Mouse (Mus musculus) cerebellum, adult 18-20 months (tissue): ENCODE data around the gene Olfr323.
A peak's percentile ranks its signal among the peaks of the same experiment; 100 is the strongest.

Experiments
- DNase-seq, 2 experiments: peaks; one replicate each; pipeline ENCODE4 v3.0.0; 2021

The Olfr323 gene

DNA sequence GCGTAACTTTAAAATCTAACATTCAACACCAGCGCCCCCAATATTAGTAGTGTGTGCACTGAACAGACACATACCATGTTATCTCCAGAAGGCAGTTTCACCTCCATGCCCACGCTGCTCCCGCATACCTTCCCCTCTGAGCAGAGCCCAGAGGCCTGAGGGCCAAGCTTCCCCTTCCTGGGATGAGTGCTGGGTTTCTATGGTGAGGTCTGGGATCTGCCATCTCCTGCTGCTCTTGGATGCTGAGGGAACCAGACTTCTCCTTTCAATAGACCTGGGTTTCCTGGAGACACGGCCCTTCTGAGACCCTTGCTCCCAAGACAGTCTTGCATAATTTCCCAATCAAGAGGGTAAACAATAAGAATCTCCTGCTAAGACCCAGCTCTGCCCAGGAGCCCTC lies at the start of gene Olfr323:
Gene Olfr323 (minus strand): TSS at position 101 of the 400 bp plus-strand sequence.
- DNase-seq = no peak

- DNase-seq = no peak
Measured at GRCm38 (mm10) chr11:58671825-58672224, 41.5 kb upstream of the Olfr323 start.

DNA sequence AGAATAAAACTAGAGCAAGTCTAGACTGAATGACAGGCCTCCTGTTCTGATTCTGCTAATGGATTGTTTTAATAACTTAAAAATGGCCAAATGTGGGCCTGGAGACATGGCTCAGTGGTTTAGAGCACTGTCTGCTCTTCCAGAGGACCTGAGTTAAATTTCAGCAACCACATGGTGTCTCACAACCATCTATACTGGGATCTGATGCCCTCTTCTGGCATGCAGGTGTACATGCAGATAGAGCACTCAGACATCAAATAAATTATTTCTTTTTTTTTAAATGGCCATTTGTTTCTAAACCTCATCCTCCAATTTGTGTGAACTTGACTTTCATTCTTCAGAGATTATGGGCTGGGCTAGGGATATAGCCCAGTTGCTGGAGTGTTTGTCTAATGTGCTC lies 39.0 kb upstream of the Olfr323 start:
- DNase-seq = no peak

GRCm38 (mm10) chr11:58658596-58658995 lies 28.3 kb upstream of the Olfr323 start, which contains the start of gene Olfr322:
TSS of gene Olfr322 (plus strand) at chr11:58658782.
- no peak for DNase-seq

DNA sequence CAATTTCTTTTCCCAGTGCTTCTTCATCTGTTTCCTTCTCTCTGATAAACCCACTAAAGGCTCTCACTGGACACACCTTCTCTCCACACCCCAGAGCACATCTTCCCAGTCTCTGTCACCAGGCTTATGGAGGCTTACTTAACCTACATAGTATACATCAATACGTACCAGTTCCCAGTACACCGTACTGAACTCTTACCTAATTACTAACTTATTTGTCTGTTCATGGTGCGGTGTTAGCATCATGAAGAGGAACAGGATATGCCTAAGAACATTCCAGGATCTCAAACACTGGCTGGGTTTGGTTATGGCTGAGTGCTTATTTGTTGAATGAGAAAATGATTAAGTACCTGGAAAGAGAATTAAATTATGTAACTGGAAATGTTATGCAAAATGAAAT lies 24.9 kb upstream of the Olfr323 start:
- no peak for DNase-seq

GRCm38 (mm10) chr11:58643350-58643749 lies 13.0 kb upstream of the Olfr323 start:
- peak; percentile 7 to 13 for DNase-seq

GRCm38 (mm10) chr11:58641638-58642358 lies 11.5 kb upstream of the Olfr323 start:
- DNase-seq = no peak

DNA sequence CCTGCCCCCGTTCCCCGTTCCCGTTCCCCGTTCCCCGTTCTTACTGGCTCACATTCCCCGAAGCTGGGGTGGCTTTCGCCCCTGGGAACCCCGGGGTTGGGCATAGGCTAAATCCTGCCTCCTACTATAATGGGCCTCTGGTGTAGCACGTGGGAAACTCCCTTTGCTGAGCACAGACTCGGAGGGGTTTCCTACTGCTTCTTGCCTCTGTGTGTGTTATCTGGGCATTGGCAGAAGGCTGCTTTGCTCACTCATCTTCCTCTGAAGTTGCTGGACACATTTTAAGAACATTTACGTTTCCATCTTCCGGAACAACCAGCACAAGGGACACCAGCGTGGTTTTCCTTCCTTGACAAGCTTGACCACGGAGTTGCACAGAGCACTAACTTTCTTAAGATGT lies 10.8 kb upstream of the Olfr323 start:
- no peak for DNase-seq

- no peak for DNase-seq
Measured at GRCm38 (mm10) chr11:58640272-58640867, 10.1 kb upstream of the Olfr323 start, which contains the start of gene Trim58. TSS of gene Trim58 (plus strand) at chr11:58640465.

- no peak for DNase-seq
Measured at GRCm38 (mm10) chr11:58638176-58638701, 7.9 kb upstream of the Olfr323 start.

GRCm38 (mm10) chr11:58636376-58636977 lies 6.2 kb upstream of the Olfr323 start:
- DNase-seq = peak; percentile 3 to 23

GRCm38 (mm10) chr11:58634878-58635277 lies 4.6 kb upstream of the Olfr323 start:
- DNase-seq = no peak

GRCm38 (mm10) chr11:58626146-58626545 lies 4.2 kb downstream of the Olfr323 start:
- DNase-seq = no peak

- DNase-seq = no peak
Measured at GRCm38 (mm10) chr11:58618793-58619192, 11.5 kb downstream of the Olfr323 start.

DNA sequence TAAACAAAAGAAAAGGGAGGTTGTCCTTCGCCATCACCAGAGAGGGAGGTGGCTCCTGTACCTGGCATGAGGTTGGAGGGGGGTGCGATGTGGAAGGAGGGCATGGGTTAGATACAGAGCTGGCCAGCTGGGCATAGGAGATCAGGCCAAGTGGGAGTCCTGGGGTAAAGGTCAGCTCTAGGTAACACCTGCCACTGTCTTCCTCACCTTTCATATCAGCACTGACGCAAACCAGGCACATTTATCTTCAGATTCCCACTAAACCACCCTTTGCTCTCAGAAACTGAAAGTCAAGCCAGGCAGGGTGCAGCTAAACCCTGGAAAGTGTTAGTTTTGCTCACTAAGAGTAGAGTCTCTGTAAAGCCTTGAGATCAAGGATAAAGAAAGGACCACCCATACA lies 11.9 kb downstream of the Olfr323 start:
- no peak for DNase-seq

DNA sequence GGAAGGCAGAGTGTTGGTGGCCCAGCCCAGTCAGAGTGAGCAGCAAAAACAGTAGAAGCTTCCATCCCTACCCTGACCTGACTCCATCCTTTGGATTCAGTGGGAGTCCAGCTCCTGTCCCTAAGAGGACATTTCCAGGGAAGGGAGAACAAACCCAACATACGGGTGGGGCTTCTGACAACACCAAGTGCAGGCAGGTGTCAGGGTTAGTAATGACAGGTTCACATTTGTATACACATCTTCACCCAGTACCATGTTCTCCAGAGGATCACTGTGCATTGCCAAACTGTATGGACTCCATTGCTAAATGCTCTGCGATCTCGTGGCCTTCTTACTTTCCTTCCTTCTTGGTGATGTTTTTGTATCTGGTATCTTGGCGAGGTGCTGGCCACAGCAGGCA lies 14.3 kb downstream of the Olfr323 start, which contains the start of gene 2210407C18Rik:
Gene 2210407C18Rik (minus strand): TSS at position 101 of the 400 bp plus-strand sequence.
- DNase-seq = no peak

DNA sequence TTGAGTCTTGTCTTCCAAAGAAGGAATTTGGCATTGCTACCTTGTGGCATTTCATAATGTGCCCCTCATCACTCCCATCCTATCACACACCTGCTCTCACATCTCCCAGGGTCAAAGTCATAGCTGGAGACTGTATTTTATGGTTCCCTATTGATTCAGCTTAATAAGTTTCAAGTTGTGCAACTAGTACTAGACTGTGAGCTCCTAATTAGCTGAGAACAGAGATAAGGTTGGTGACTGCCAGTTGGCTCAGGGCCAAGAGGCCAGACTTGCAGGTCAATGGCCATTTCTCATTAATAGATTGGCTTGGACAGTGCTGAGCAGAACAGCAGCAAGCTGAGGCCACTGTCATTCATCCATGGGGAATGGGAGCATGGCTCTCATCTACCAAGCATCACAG lies 15.8 kb downstream of the Olfr323 start:
- no peak for DNase-seq

DNA sequence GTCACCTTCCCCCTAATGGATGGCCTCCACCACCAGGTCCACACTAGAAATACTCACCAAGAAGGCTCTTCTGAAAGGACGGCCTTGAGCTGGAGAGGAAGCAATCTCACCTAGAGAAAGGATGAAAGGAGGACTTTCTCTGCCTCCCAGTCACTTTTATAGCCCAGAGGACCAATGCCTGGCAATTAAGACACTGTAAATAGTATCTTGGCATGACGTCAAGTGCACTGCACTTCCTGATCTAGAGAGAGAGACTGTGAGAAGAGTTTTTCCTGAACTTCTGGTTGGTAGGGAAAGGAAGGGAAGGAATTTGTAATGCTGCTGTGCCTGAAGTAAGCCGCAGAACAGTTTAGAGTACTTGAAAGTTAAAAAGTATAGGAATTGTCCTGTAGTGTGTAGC lies 16.9 kb downstream of the Olfr323 start:
- no peak for DNase-seq

- no peak for DNase-seq
Measured at GRCm38 (mm10) chr11:58607030-58607429, 23.3 kb downstream of the Olfr323 start.

- DNase-seq = no peak
Measured at GRCm38 (mm10) chr11:58606177-58606919, 24.0 kb downstream of the Olfr323 start.

DNA sequence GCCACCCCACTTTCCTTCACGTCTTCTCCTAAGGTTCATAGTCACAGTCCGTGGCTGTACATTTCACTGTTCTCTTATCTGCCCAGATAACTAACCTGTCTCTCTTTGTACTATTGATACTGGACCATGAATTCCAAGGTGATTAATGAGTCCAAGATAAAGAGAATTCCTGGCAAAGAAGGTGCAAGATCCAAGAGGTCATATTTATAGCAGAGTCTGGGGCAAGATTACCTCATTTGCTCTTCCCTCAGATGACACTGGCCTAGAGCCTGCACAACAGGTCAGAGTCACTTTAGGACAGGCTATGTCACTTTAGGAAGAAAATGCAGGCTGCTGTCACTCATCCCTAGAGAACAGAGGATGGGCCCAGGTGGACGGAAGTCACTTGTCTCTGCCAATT lies 25.1 kb downstream of the Olfr323 start:
- DNase-seq = no peak

DNA sequence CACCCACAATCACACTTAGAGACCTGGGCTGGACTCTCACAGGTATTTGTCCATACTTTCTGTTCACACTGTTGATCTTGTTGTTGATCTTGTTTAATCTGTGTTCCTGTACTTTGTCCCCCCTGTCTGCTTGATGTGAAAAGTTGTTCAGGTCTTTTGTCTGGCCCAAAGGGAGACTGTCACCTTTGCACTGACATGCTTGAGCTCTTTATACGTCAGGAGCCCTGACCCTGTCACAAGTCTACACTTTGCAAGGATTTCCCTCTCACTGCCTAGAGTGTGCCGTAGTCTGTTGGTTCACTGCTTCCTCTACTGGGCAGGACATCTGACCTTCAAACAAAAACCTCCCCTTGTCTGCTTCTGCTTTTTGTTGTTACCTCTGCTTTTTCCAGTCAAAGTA lies 25.6 kb downstream of the Olfr323 start:
- DNase-seq = no peak
